Mouse (Mus musculus) heart, embryonic 11.5 days (tissue): ENCODE data around the gene Galnt14. TPM values are rescaled to one million over a fixed set of nuclear protein-coding genes. Genes with fewer than 3 reads are reported as not detected.

ENCODE experiments used
- ATAC-seq: fragments of 200-750 bp; cut with Nextera tagmentation; replicated peaks from 2 replicates; pipeline ENCODE4 v1.8.0; 2017; ENCODE audit warnings: moderate library complexity; ENCODE audit not compliant: insufficient number of reproducible peaks, low FRiP score, low TSS enrichment
- H3K27ac ChIP-seq: fragments of 300-500 bp; sonication (generic); 2 replicates; pipeline ENCODE4 v1.5.1; 2014; ENCODE audit warnings: mild to moderate bottlenecking, low read depth, low read length
- H3K27me3 ChIP-seq: fragments of 300-500 bp; sonication (generic); 2 replicates; pipeline ENCODE4 v1.6.1; 2014; ENCODE audit warnings: mild to moderate bottlenecking, low read length, mixed read lengths; ENCODE audit not compliant: control insufficient read depth, insufficient read depth
- H3K36me3 ChIP-seq: fragments of 300-500 bp; sonication (generic); 2 replicates; pipeline ENCODE4 v1.6.1; 2014; ENCODE audit warnings: mild to moderate bottlenecking, low read length, moderate library complexity, mixed read lengths; ENCODE audit not compliant: control insufficient read depth, insufficient read depth
- H3K4me1 ChIP-seq: fragments of 300-500 bp; sonication (generic); 2 replicates; pipeline ENCODE4 v1.6.1; 2014; ENCODE audit warnings: low read length; ENCODE audit not compliant: control insufficient read depth, insufficient read depth
- H3K4me2 ChIP-seq: fragments of 300-500 bp; sonication (generic); 2 replicates; pipeline ENCODE4 v1.6.1; 2014; ENCODE audit warnings: mild to moderate bottlenecking, moderate library complexity
- H3K4me3 ChIP-seq: fragments of 300-500 bp; sonication (generic); 2 replicates; pipeline ENCODE4 v1.5.1; 2014; ENCODE audit warnings: low read depth, low read length
- H3K9ac ChIP-seq: fragments of 300-500 bp; sonication (generic); 2 replicates; pipeline ENCODE4 v1.6.1; 2014; ENCODE audit warnings: mild to moderate bottlenecking, low read depth, low read length, moderate library complexity
- H3K9me3 ChIP-seq: fragments of 300-500 bp; sonication (generic); replicated peaks from 2 replicates; pipeline ENCODE4 v1.6.1; 2016; ENCODE audit warnings: low read length; ENCODE audit not compliant: control insufficient read depth
- WGBS: fragments of 180-500 bp; shearing (Covaris S2); extraction: QIAGEN DNeasy Blood & Tissue Kit; methylation state at CpG from one replicate; pipeline ENCODE4 v1.1.7; 2014; ENCODE audit not compliant: insufficient replicate concordance; 5-methylcytosine and 5-hydroxymethylcytosine counted together
- polyA plus RNA-seq: library from polyadenylated mRNA; unstranded; fragments of >200 nt; fragmentation: Nextera tagmentation; extraction: Ambion mirVana; gene quantifications from 2 replicates; pipeline ENCODE4 v1.2.1, GENCODE M21; 2014

Galnt14 gene
- polyA plus RNA-seq, 1 experiment from 2014 or later: 2.1 TPM

GRCm38 (mm10) chr17:73519350-73519749, 190.9 kb downstream of the Galnt14 start:
- Histone ChIP-seq H3K27ac (no peak overlapping the region), H3K4me2 (no peak overlapping the region), H3K9me3 (no peaks in the 10 kb centered on the region), H3K27me3 (no peaks in the 10 kb centered on the region), H3K36me3 (no peaks in the 10 kb centered on the region), H3K9ac (no peak overlapping the region), H3K4me1 (no peaks in the 10 kb centered on the region), H3K4me3 (no peak overlapping the region)
- 74% methylated on average over 5 of the region's 5 CpGs for WGBS
- no peak for ATAC-seq

DNA sequence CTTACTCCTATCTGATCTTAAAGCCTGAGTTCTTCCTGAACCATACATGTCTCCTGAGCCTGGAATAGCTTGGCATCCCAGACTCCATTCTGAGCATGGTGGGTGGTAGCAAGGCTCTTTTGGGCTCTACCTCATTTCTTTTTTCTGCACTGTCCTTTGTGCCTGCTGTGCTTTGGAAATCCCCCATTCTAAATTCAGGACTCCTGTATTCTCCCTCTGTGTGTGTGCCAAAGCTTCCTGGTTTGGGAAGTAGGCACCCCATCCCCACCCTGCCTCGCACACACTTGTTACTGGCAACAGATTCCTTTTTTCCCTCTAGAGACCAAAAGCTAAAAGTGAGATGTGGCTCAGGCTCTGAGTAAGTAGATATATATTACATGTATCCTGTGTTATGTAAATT, 191.9 kb downstream of the Galnt14 start:
- no peak overlapping the region for H3K9ac ChIP-seq
- WGBS: 91% methylated on average over 1 of the region's 1 CpGs
- no peaks in the 10 kb centered on the region for H3K36me3 ChIP-seq
- no peak overlapping the region for H3K27ac ChIP-seq
- H3K4me3 ChIP-seq: no peak overlapping the region
- H3K27me3 ChIP-seq: no peaks in the 10 kb centered on the region
- ATAC-seq: no peak
- H3K4me2 ChIP-seq: no peak overlapping the region
- H3K9me3 ChIP-seq: no peaks in the 10 kb centered on the region
- H3K4me1 ChIP-seq: no peaks in the 10 kb centered on the region

GRCm38 (mm10) chr17:73515506-73515905, 194.7 kb downstream of the Galnt14 start:
- Histone ChIP-seq H3K4me3 (no peak overlapping the region), H3K36me3 (no peaks in the 10 kb centered on the region), H3K4me2 (no peak overlapping the region), H3K27me3 (no peaks in the 10 kb centered on the region), H3K4me1 (no peaks in the 10 kb centered on the region), H3K27ac (no peak overlapping the region), H3K9me3 (no peaks in the 10 kb centered on the region), H3K9ac (no peak overlapping the region)
- WGBS: 82% methylated on average over 3 of the region's 3 CpGs
- ATAC-seq: no peak

- H3K4me1 ChIP-seq: no peaks in the 10 kb centered on the region
- no peak overlapping the region for H3K4me2 ChIP-seq
- H3K27ac ChIP-seq: no peak overlapping the region
- no peak for ATAC-seq
- H3K9ac ChIP-seq: no peak overlapping the region
- no peaks in the 10 kb centered on the region for H3K36me3 ChIP-seq
- WGBS: 68% methylated on average over 1 of the region's 1 CpGs
- H3K27me3 ChIP-seq: no peaks in the 10 kb centered on the region
- no peak overlapping the region for H3K4me3 ChIP-seq
- H3K9me3 ChIP-seq: no peaks in the 10 kb centered on the region
Observed at GRCm38 (mm10) chr17:73514862-73515261, 195.4 kb downstream of the Galnt14 start.

DNA sequence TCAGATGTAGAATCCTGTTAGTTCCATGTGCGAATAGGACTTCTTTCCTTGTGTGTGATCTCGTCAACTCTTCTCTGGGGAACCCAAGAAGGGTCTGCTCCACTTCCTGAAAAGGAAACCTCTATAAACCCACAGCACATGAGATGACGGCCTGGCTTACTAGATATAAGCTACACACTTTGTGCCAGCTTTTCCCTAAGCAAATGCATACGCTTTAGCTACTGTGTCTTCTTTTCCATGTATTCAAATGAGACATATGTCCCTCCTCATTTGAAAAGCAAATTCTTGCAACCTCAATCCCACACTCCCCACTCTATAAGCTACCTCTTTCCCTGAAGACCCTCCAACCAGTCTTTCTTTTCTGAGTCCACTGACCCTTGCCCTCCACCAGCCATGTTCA, 196.0 kb downstream of the Galnt14 start:
- Histone ChIP-seq H3K9ac (no peak overlapping the region), H3K4me3 (no peak overlapping the region), H3K4me1 (no peaks in the 10 kb centered on the region), H3K4me2 (no peak overlapping the region), H3K27me3 (no peaks in the 10 kb centered on the region), H3K27ac (no peak overlapping the region), H3K9me3 (no peaks in the 10 kb centered on the region), H3K36me3 (no peaks in the 10 kb centered on the region)
- 81% methylated on average over 4 of the region's 4 CpGs for WGBS
- no peak for ATAC-seq

GRCm38 (mm10) chr17:73512844-73513243, 197.4 kb downstream of the Galnt14 start:
- no peak overlapping the region for H3K4me2 ChIP-seq
- H3K27me3 ChIP-seq: no peaks in the 10 kb centered on the region
- H3K27ac ChIP-seq: no peak overlapping the region
- H3K9me3 ChIP-seq: no peaks in the 10 kb centered on the region
- no peaks in the 10 kb centered on the region for H3K36me3 ChIP-seq
- 65% methylated on average over 5 of the region's 5 CpGs for WGBS
- ATAC-seq: no peak
- no peak overlapping the region for H3K4me3 ChIP-seq
- no peaks in the 10 kb centered on the region for H3K4me1 ChIP-seq
- H3K9ac ChIP-seq: no peak overlapping the region

DNA sequence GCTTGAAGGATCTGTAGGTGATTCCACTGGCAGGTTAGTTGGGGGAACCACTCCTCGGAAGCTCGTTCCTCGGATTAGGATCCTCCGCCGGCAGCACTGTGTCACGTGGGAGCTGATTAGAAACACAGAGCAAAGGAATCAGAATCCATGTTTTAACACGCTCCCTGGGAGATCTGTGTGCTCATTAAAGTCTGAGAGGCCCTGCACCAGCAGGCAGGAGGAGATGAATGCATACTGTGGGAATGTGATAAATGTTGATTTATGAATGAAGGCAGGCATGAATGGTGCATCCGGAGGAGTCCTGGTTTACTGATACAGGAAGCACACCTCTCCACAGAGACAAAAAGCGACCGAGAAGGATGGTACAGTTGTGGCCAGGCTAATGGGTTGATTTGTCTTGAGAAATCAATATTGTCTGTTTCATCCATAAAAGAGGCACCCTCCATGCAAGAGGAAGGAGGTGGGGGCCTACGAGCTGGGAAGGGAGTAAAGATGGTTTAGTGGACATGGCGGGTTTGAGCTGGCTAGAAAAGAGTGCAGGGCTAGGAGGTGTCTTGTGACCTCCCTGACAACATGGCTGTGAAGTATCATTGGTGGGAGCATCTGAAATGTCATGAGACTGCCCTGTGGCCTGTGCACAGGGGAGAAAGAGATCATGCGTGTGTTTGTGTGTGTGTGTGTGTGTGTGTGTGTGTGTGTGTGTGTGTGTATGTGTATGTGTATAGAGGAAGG, 202.3 kb downstream of the Galnt14 start:
- Histone ChIP-seq H3K27ac (no peak overlapping the region), H3K9ac (no peak overlapping the region), H3K36me3 (no peaks in the 10 kb centered on the region), H3K4me3 (no peak overlapping the region), H3K27me3 (no peaks in the 10 kb centered on the region), H3K4me2 (no peak overlapping the region), H3K4me1 (no peaks in the 10 kb centered on the region), H3K9me3 (no peaks in the 10 kb centered on the region)
- WGBS: 80% methylated on average over 13 of the region's 13 CpGs
- no peak for ATAC-seq

DNA sequence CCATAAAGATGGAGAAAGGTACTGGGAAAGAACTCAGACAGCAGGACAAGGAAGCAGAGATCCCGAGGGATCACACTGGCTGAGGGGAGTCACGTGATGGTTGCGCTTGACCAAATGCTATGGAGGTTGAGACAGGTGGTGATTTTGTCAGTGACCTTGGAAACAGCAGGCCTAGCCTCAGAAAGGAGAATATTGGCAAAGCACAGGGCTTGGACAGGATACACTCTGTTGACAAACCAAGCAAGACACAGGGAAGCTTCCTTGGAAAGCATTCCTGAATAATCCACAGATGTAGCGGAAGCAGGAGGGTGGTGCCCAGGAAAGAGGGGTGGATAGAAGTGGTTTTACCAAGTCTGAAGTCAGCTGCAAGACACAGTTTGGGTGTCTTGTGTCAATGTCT, 206.1 kb downstream of the Galnt14 start:
- no peak overlapping the region for H3K27ac ChIP-seq
- WGBS: 89% methylated on average over 4 of the region's 4 CpGs
- no peaks in the 10 kb centered on the region for H3K27me3 ChIP-seq
- no peak overlapping the region for H3K4me3 ChIP-seq
- no peak overlapping the region for H3K9ac ChIP-seq
- ATAC-seq: no peak
- H3K9me3 ChIP-seq: no peaks in the 10 kb centered on the region
- no peaks in the 10 kb centered on the region for H3K4me1 ChIP-seq
- no peaks in the 10 kb centered on the region for H3K36me3 ChIP-seq
- no peak overlapping the region for H3K4me2 ChIP-seq

DNA sequence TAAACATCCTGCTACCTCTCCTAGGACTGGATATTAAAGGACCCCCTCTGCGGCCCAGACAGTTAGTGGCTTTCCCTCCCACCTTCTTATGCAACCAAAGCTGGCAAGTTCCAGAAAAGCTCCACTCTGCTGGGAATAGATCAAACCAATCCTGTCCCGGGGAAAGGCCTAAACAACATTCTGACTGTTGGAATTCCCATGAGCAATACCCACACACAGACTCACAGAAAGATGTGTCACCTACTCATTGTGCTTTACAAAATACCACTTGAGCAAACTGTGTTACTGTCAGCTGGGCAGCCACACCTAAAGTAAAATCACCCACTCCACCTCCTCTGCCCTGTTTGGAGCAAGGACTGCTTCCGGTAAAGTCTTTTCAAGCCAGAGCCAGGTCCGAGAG, 207.6 kb downstream of the Galnt14 start:
- no peaks in the 10 kb centered on the region for H3K36me3 ChIP-seq
- no peak overlapping the region for H3K27ac ChIP-seq
- H3K4me3 ChIP-seq: no peak overlapping the region
- 80% methylated on average over 4 of the region's 4 CpGs for WGBS
- no peaks in the 10 kb centered on the region for H3K27me3 ChIP-seq
- no peaks in the 10 kb centered on the region for H3K9me3 ChIP-seq
- H3K4me1 ChIP-seq: no peaks in the 10 kb centered on the region
- no peak overlapping the region for H3K9ac ChIP-seq
- no peak overlapping the region for H3K4me2 ChIP-seq
- no peak for ATAC-seq
